Mouse (Mus musculus) erythroblast, embryonic 14.5 days (primary cell): Measurements from ENCODE around the gene Oas1d.
"Not testable (repeated sequence)": the region's sequence is repeated elsewhere in the genome, so short reads cannot be mapped to it uniquely, and the experiment has no call there.

Experiments used
- GATA1 ChIP-seq: IDR thresholded peaks from 2 replicates; pipeline ENCODE4 v1.6.1; 2012; ENCODE audit warnings: low read length, inconsistent platforms, mixed read lengths
- TAL1 ChIP-seq: IDR thresholded peaks from 3 replicates; pipeline ENCODE4 v1.6.1; 2012; ENCODE audit warnings: low read length, inconsistent platforms, mixed read lengths

GRCm38 (mm10) chr5:120888294-120888815 is 26.0 kb upstream of the Oas1d start:
- not testable (repeated sequence) for TF ChIP-seq GATA1, TAL1
